In the genomic region with DNA sequence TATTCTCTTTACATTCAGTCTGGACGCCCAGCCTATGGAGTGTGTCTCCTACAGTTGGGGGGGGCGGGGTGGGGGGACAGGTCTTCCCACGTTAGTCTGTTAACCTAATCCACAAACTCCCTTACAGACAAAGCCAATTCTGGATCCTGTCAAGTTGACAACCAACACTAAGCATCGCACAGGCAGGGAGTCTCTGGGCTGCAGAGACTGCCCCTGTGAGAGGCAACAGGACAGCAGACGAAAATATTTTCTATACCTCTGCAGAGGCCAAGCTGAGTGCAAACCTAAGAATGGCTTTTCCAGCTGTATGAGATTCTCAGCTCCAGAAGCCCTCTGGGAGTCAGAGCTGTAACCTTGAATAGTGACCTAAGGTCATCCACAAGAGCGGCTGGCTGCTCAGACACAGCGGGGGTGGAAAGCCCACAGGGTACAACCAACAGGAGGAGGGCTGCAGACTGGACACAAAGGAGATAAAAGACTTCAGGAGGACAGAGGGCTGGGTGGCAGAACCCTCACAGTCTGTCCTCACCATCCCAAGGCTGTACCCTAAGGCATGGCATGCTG, we compare ENCODE assay signal across 11 mouse cellular contexts. TPM values are rescaled to one million over a fixed set of nuclear protein-coding genes. Genes with fewer than 3 reads are reported as not detected.
DNase-seq lines count a peak whose midpoint lies in the region; ATAC-seq and TF ChIP-seq lines count a peak whose summit lies in the region.
"Had no signal": no experiment of that assay in that cellular context is flagged by ENCODE, and none has a peak within 500 bp of the region (broad histone marks: within the 10 kb centered on the region; RNA-seq: fewer than 3 reads in every experiment).

No protein-coding gene starts in this region.

- ATAC-seq in heart, embryonic 14.5 days (ENCODE audit: insufficient number of reproducible peaks, insufficient read depth, low FRiP score, low read depth), result no peak
- peak; percentile 22 for ATAC-seq in hindbrain, postnatal 0 days
- 0 out of 2 replicates have a peak, but pooled peaks have one; percentile 14 for ATAC-seq in midbrain, embryonic 16.5 days
- no peak for ATAC-seq in erythroid progenitor cell, adult 5-6 weeks (replicated peaks; ENCODE audit: low FRiP score, poor library complexity, severe bottlenecking)

- H3K27ac ChIP-seq in heart, embryonic 14.5 days (replicated peaks in 1 of 2; ENCODE audit: control insufficient read depth in 1 of 2, insufficient read depth in 1 of 2, low read depth in 2 of 2, low read length in 2 of 2), result peak overlapping the region; percentile 71 to 85
- H3K27ac ChIP-seq in hindbrain, postnatal 0 days, result no peak overlapping the region
- no peak overlapping the region for H3K27ac ChIP-seq in midbrain, embryonic 16.5 days (ENCODE audit: low read length)

- H3K4me2 ChIP-seq in heart, embryonic 14.5 days (ENCODE audit: low read length), result peak overlapping the region; percentile 5
- no peak overlapping the region for H3K4me2 ChIP-seq in hindbrain, postnatal 0 days (ENCODE audit: low read depth, low read length)
- H3K4me2 ChIP-seq in midbrain, embryonic 16.5 days (ENCODE audit: low read length), result no peak overlapping the region

- H3K9ac ChIP-seq in heart, embryonic 14.5 days (ENCODE audit: low read length), result peak overlapping the region; percentile 16
- H3K9ac ChIP-seq in hindbrain, postnatal 0 days (replicated peaks; ENCODE audit: low read length), result 0 out of 2 replicates have a peak overlapping the region, but pooled peaks have one; percentile 13
- H3K9ac ChIP-seq in midbrain, embryonic 16.5 days (ENCODE audit: low read depth, low read length), result 0 out of 2 replicates have a peak overlapping the region, but pooled peaks have one; percentile 20

- TF ChIP-seq CTCF in hindbrain, postnatal 0 days (IDR thresholded peaks at IDR 0.05; ENCODE audit: low read depth), result no peak

- H3K36me3 ChIP-seq in heart, embryonic 14.5 days (ENCODE audit: control insufficient read depth, insufficient read depth, low read length), result no peaks in the 10 kb centered on the region
- no peaks in the 10 kb centered on the region for H3K36me3 ChIP-seq in hindbrain, postnatal 0 days (ENCODE audit: insufficient read depth, low read length)
- no peaks in the 10 kb centered on the region for H3K36me3 ChIP-seq in midbrain, embryonic 16.5 days (ENCODE audit: control insufficient read depth, insufficient read depth, low read length)

- no peak for DNase-seq in heart, adult 8-10 months (ENCODE audit: low spot score)
- peak; percentile 61 for DNase-seq in embryo, embryonic 10.5 days (ENCODE audit: low spot score)
- DNase-seq in hindbrain, postnatal 0 days (ENCODE audit: low spot score), result no peak
- no peak for DNase-seq in spleen, adult 18-20 months
- DNase-seq in cerebellum, adult 11-12 months, result no peak
- DNase-seq: layer of hippocampus, postnatal 36 days had no signal

- peaks cover 17% of the 10 kb centered on the region in 2 experiments for H3K4me1 ChIP-seq in heart, embryonic 14.5 days (ENCODE audit: control insufficient read depth in 2 of 2, insufficient read depth in 2 of 2, low read length in 2 of 2)
- H3K4me1 ChIP-seq in hindbrain, postnatal 0 days (ENCODE audit: insufficient read depth, low read length), result peaks cover 17% of the 10 kb centered on the region
- peaks cover 9% of the 10 kb centered on the region; the same call in 1 of the 2 replicates for H3K4me1 ChIP-seq in midbrain, embryonic 16.5 days (ENCODE audit: control insufficient read depth, insufficient read depth, low read length)

- H3K9me3 ChIP-seq in heart, embryonic 14.5 days (ENCODE audit: control insufficient read depth, low read length), result no peaks in the 10 kb centered on the region
- no peaks in the 10 kb centered on the region for H3K9me3 ChIP-seq in hindbrain, postnatal 0 days (ENCODE audit: low read length)
- H3K9me3 ChIP-seq in midbrain, embryonic 16.5 days (replicated peaks; ENCODE audit: control insufficient read depth, low read length, poor library complexity, severe bottlenecking), result no peaks in the 10 kb centered on the region

- WGBS in heart, embryonic 14.5 days, result 2% methylated on average over 7 of the region's 7 CpGs
- WGBS in hindbrain, postnatal 0 days, result 8% methylated on average over 7 of the region's 7 CpGs
- WGBS in midbrain, embryonic 16.5 days, result 11% methylated on average over 7 of the region's 7 CpGs

- H3K27me3 ChIP-seq in heart, embryonic 14.5 days (ENCODE audit: control insufficient read depth, insufficient read depth, low read length), result no peaks in the 10 kb centered on the region
- H3K27me3 ChIP-seq in hindbrain, postnatal 0 days (ENCODE audit: insufficient read depth, low read length), result no peaks in the 10 kb centered on the region
- no peaks in the 10 kb centered on the region for H3K27me3 ChIP-seq in midbrain, embryonic 16.5 days (ENCODE audit: control insufficient read depth, insufficient read depth, low read depth, low read length)

- H3K4me3 ChIP-seq in heart, embryonic 14.5 days (ENCODE audit: control insufficient read depth in 1 of 2, insufficient read depth in 1 of 2, low read depth in 1 of 2, low read length in 2 of 2), result no peak overlapping the region
- no peak overlapping the region for H3K4me3 ChIP-seq in hindbrain, postnatal 0 days (ENCODE audit: low read length)
- H3K4me3 ChIP-seq in midbrain, embryonic 16.5 days (ENCODE audit: low read depth, low read length), result no peak overlapping the region
- H3K4me3 ChIP-seq: erythroblast, embryonic 14.5 days had no signal

RNA-seq across cellular contexts. Expression of gene Acss1, which starts 17.7 kb away (rescaled TPM):
- polyA plus RNA-seq in heart, embryonic 14.5 days (2014; fragmentation: Nextera tagmentation; extraction: Ambion mirVana), result 8.4 and 11.6 TPM in 2 replicates
- total RNA-seq in heart, adult 8-10 months (2022), result 100 to 1,000 TPM; 259 to 343 (median 275) TPM
- 33.0 and 43.5 TPM in 2 replicates for total RNA-seq in hindbrain, postnatal 0 days (2014; rRNA removed)
- polyA plus RNA-seq in hindbrain, postnatal 0 days (2015; fragmentation: Nextera tagmentation; extraction: Ambion mirVana), result 17.0 and 17.6 TPM in 2 replicates
- 15.6 and 20.5 TPM in 2 replicates for polyA plus RNA-seq in midbrain, embryonic 16.5 days (2015; fragmentation: Nextera tagmentation; extraction: Ambion mirVana)
- 28.1 and 35.6 TPM in 2 replicates for total RNA-seq in erythroid progenitor cell, adult 5-6 weeks (2015; ENCODE audit: low replicate concordance)
- total RNA-seq in erythroid progenitor cell, adult 5-6 weeks (2017; ENCODE audit: low replicate concordance), result 34.8 and 43.3 TPM in 2 replicates

RNA-seq across cellular contexts. Expression of gene Vsx1, which starts 38.6 kb away (rescaled TPM):
- polyA plus RNA-seq in heart, embryonic 14.5 days (2014; fragmentation: Nextera tagmentation; extraction: Ambion mirVana), result not detected in 2 replicates
- total RNA-seq in heart, adult 8-10 months (2022), result under 1 TPM; 0.09 to 0.13 (median 0.12) TPM
- total RNA-seq in hindbrain, postnatal 0 days (2014; rRNA removed), result 0.26 TPM in 1 of 2 replicates, not detected in the other
- 0.10 and 0.13 TPM in 2 replicates for polyA plus RNA-seq in hindbrain, postnatal 0 days (2015; fragmentation: Nextera tagmentation; extraction: Ambion mirVana)
- polyA plus RNA-seq in midbrain, embryonic 16.5 days (2015; fragmentation: Nextera tagmentation; extraction: Ambion mirVana), result 0.06 and 0.07 TPM in 2 replicates
- total RNA-seq in erythroid progenitor cell, adult 5-6 weeks (2015; ENCODE audit: low replicate concordance), result not detected in 2 replicates
- 0.51 TPM in 1 of 2 replicates, not detected in the other for total RNA-seq in erythroid progenitor cell, adult 5-6 weeks (2017; ENCODE audit: low replicate concordance)
- polyA plus RNA-seq: erythroblast, embryonic 14.5 days; small intestine, adult 2 months had no signal

RNA-seq across cellular contexts. Expression of gene Apmap, which starts 42.2 kb away (rescaled TPM):
- 26.6 and 27.4 TPM in 2 replicates for polyA plus RNA-seq in heart, embryonic 14.5 days (2014; fragmentation: Nextera tagmentation; extraction: Ambion mirVana)
- total RNA-seq in heart, adult 8-10 months (2022), result 10 to 100 TPM; 46.6 to 68.1 (median 52.7) TPM
- 31.1 and 32.6 TPM in 2 replicates for total RNA-seq in hindbrain, postnatal 0 days (2014; rRNA removed)
- polyA plus RNA-seq in hindbrain, postnatal 0 days (2015; fragmentation: Nextera tagmentation; extraction: Ambion mirVana), result 55.6 and 61.6 TPM in 2 replicates
- polyA plus RNA-seq in midbrain, embryonic 16.5 days (2015; fragmentation: Nextera tagmentation; extraction: Ambion mirVana), result 37.3 and 38.3 TPM in 2 replicates
- total RNA-seq in erythroid progenitor cell, adult 5-6 weeks (2015; ENCODE audit: low replicate concordance), result 16.6 and 25.2 TPM in 2 replicates
- 18.1 and 35.9 TPM in 2 replicates for total RNA-seq in erythroid progenitor cell, adult 5-6 weeks (2017; ENCODE audit: low replicate concordance)

Comparison
In these comparisons a context has a peak if more than half of its experiments do, and no peak if none do; other contexts are left out.
1. ATAC-seq: peak in hindbrain, postnatal 0 days (single experiment) and midbrain, embryonic 16.5 days (single experiment); none in heart, embryonic 14.5 days (single experiment) and erythroid progenitor cell, adult 5-6 weeks (single experiment).
2. H3K27ac ChIP-seq: peak in heart, embryonic 14.5 days (2 of 2); none in hindbrain, postnatal 0 days (single experiment) and midbrain, embryonic 16.5 days (single experiment).
3. Peak in every context shown above with its lines, with median percentiles within 50 percentile points of each other: H3K9ac ChIP-seq.